Mouse (Mus musculus) embryonic fibroblast, embryonic 13.5 days (primary cell): Measurements from ENCODE around the gene Cep128. TPM values are rescaled to one million over a fixed set of nuclear protein-coding genes. Genes with fewer than 3 reads are reported as not detected.
"Not testable (repeated sequence)": the region's sequence is repeated elsewhere in the genome, so short reads cannot be mapped to it uniquely, and the experiment has no call there.

Experiments
- H3K27ac ChIP-seq: 2 replicates; pipeline ENCODE4 v1.5.1; 2012; ENCODE audit warnings: low read length, control low read depth, inconsistent platforms; ENCODE audit not compliant: insufficient read depth
- H3K4me1 ChIP-seq: 2 replicates; pipeline ENCODE4 v1.6.1; 2011; ENCODE audit warnings: low read length; ENCODE audit not compliant: control insufficient read depth, insufficient read depth
- H3K4me3 ChIP-seq: 2 replicates; pipeline ENCODE4 v1.5.1; 2011; ENCODE audit warnings: mild to moderate bottlenecking, control low read depth, low read length; ENCODE audit not compliant: insufficient read depth
- CTCF ChIP-seq: IDR thresholded peaks from 2 replicates; pipeline ENCODE4 v1.5.1; 2011; ENCODE audit warnings: mild to moderate bottlenecking, control low read depth, low read length, moderate library complexity, borderline replicate concordance; ENCODE audit not compliant: insufficient read depth
- POLR2A ChIP-seq: IDR thresholded peaks from 2 replicates; pipeline ENCODE4 v1.6.1; 2011; ENCODE audit warnings: low read depth, mild to moderate bottlenecking, control low read depth, low read length, moderate library complexity
- polyA plus RNA-seq: library from polyadenylated mRNA; stranded (reverse); fragments of >200 nt; gene quantifications from 2 replicates; pipeline ENCODE4 v1.2.4, GENCODE M21; 2011; ENCODE audit warnings: low read depth; ENCODE audit not compliant: missing spikeins, insufficient read length

Cep128 gene
- polyA plus RNA-seq, 1 experiment, result 9.9 TPM

DNA sequence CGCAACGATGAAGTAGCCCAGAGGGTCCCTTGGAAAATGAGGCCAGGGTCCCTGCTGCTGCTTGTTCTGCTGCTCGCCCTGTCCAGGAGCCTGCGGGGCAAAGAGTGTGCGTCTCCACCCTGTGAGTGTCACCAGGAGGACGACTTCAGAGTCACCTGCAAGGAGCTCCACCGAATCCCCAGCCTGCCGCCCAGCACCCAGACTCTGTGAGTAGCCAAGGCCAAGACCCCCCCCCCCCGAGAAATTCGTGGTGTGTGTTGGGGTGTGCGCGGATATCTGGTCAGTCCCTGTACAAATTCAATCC is 16.8 kb upstream of the Cep128 start:
- Histone ChIP-seq H3K4me1 (no peaks in the 10 kb centered on the region), H3K27ac (no peak overlapping the region), H3K4me3 (peak overlapping the region; percentile 43)
- no peak for TF ChIP-seq CTCF
- no peak for TF ChIP-seq POLR2A

DNA sequence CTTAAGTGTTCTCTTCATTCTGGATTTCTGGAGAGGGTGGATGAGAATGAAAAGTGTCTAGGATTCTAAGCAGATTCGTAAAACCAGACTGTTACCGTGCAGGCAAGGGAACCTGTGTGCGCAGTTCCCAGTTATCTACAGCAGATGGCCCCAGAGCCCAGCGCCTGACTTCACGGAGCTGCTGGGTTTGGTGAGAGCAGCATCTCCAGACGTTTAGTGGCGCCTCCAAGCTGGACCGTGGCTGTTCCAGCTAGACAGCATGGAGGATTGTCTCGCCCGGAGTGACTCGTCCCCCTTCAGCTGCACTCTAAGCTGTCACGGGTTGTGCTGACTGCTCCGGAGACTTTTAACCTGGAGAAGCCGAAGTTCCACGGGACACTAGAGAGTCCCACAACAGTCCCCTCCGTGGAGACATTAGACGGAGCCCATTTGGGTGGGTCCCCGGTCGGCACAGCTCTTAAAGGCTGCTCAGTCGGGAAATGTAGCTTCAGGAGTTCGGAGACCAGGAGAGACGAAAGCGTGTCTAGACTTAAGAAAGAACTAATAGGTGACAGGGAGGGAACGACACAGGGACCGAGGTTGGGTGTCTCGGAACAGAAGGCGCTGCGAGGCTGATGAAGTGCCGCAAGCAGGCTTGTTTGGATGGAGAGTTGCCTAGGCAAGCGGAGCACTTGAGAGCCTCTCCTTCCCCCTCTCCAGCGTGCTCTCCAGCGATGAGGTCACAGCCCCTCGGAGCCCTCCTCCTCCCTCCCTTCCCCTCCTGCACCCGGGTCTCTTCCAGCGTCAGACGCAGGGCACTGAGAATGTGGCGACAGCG is 16.2 kb upstream of the Cep128 start:
- H3K27ac ChIP-seq, result no peak overlapping the region
- peak; percentile 89 for TF ChIP-seq CTCF
- TF ChIP-seq POLR2A, result peak; percentile 29
- H3K4me3 ChIP-seq, result peak overlapping the region; percentile 43
- H3K4me1 ChIP-seq, result no peaks in the 10 kb centered on the region

DNA sequence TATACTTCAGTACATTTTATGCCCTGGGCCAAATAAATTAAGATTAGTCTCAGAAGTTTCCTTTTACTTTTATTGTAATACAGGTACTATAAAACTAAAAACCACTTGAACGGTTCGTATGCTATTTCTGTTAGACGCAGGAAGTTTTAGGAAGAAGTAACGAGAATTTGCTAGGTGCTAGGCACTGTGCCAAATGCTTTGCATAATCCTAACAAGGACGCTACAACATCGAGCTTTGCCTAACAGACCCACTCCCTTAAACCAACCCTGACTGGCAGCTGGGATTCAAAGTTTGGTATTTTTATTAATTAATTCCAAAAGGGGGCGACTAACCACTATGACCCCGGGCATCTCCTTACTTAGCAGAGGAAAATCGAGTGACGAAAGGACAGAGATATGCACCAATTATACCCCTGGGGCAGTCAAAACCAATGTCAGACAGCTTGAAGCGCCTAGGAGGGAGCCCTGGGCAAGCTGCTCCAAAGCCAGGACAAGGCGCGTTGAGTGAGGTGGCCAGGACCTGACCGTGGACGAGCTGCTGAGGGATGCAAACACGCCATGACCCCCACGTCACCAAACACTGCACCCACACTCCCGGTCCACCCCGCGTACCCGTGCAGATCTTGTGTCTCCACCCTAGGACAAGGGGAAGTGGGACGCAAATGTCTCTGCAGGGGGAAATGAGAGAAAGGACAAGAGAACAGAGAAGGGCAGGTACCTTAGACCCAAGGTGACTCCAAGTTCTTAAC is 519 bp downstream of the Cep128 start:
- TF ChIP-seq POLR2A, result no peak
- TF ChIP-seq CTCF, result no peak
- H3K27ac ChIP-seq, result no peak overlapping the region
- no peaks in the 10 kb centered on the region for H3K4me1 ChIP-seq
- peak overlapping the region; percentile 66 for H3K4me3 ChIP-seq

DNA sequence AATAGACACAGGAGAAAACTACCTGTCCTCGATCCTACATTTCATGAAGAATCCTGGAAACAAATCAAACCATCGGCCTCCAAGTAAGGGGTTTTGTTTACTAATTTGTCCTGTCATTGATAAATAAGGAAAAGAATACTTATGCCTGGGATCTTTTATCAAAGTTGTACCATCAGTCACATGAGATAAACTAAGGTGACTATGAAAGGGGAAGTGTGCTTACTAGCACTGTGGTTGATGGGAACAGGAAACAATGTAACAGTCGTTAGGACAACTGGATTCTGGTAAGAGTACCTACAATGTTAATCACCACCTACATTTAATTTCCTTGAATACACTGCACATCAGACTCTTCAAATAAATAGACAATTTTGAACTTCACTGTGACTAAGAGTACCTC is 15.0 kb downstream of the Cep128 start:
- no peaks in the 10 kb centered on the region for H3K4me1 ChIP-seq
- no peak for TF ChIP-seq CTCF
- TF ChIP-seq POLR2A, result no peak
- H3K4me3 ChIP-seq, result no peak overlapping the region
- no peak overlapping the region for H3K27ac ChIP-seq

DNA sequence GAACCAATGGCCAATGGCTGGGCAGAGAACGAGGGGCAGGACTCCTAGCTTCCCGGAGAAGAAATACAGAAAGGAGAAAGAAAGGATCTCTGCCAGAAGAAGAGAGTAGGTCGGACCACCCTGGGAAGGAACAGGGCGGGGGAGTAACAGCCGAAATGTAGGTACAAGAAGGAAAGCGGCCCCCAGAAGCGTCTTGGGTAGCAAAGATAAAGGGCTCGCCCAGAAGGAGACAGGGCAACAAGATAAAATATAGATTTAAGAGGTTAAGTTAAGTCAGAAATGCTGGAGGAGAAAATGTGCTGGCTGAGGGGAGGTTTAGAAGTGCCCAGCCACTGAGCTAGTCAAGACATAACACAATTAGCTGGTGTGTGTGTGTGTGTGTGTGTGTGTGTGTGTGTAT is 30.4 kb downstream of the Cep128 start:
- TF ChIP-seq POLR2A, result no peak
- no peak for TF ChIP-seq CTCF
- Histone ChIP-seq H3K4me3 (no peak overlapping the region), H3K4me1 (no peaks in the 10 kb centered on the region), H3K27ac (no peak overlapping the region)

DNA sequence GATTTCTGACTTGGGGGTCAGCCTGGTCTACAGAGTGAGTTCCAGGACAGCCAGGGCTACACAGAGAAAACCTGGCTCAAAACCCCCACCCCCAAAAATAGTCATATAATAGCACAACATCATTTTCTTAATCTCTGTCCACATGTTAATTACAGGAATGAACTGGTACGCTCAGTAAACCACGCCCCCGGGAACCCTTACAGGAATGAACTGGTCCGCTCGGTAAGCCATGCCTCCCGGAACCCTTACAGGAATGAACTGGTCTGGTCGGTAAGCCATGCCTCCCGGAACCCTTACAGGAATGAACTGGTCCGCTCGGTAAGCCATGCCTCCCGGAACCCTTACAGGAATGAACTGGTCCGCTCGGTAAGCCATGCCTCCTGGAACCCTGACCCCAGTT is 45.6 kb downstream of the Cep128 start:
- not testable (repeated sequence) for H3K4me3 ChIP-seq, H3K4me1 ChIP-seq, H3K27ac ChIP-seq

DNA sequence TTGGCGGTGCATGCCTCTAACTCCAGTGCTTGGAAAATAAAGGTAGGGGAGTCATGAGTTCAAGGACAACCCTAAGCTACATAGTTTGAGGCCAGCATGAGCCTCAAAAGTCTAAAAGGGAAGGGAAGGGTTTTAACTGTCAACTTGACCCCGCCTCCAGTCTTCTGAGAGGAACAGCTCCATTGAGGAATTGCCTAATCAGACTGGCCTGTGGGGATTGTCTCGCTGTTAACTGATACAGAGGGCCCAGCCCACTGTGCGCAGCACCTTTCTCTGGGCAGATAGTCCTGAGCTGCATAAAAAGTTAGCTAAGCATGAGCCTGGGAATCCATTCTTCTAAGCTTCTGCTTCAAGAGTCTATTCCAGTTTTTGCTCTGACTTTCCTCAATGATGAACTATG is 56.7 kb downstream of the Cep128 start:
- Histone ChIP-seq H3K4me3 (no peak overlapping the region), H3K4me1 (no peaks in the 10 kb centered on the region; the same call in 1 of the 2 replicates), H3K27ac (no peak overlapping the region)
- TF ChIP-seq POLR2A (no peak), CTCF (no peak)

DNA sequence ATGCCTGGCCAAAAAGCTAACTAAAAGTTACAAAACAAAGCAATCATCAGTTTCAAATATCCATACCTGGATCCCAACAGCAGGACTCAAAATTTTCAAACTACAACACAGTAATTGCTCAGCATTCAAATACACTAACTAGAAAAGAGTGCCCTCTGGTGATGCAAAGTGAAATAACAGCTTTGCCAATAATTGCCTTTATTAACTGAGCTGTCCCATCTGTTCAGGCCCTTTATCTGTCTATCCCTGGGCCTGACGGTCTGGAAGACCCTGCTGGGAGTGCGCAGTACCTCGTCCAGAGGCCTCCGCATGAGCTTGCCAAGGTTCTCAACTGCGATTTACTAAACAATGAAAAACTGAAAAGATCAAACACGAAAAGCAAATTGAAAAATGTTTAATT is 58.1 kb downstream of the Cep128 start:
- Histone ChIP-seq H3K27ac (no peak overlapping the region), H3K4me3 (no peak overlapping the region), H3K4me1 (no peaks in the 10 kb centered on the region; the same call in 1 of the 2 replicates)
- TF ChIP-seq CTCF (no peak), POLR2A (no peak)

DNA sequence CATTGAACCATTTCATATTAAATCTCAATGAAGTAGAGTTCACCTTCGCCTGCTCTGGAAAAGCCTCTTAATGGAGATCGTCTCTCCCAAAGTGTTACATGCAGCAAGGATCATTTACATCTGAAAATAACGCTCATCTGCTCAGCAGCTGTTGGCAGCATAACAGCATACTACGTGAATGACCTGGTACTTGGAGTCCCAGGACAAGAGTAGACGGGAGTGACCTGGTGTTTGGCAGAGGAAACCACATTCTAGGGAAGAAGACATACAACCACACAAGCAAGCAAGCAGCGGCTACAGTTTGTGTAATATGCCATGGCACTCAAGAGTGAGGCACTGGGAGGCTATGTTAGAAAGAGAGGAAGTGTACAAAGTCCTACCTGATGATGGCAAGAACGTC is 69.2 kb downstream of the Cep128 start:
- TF ChIP-seq CTCF (no peak), POLR2A (no peak)
- H3K27ac ChIP-seq, result no peak overlapping the region
- no peak overlapping the region for H3K4me3 ChIP-seq
- H3K4me1 ChIP-seq, result no peaks in the 10 kb centered on the region

DNA sequence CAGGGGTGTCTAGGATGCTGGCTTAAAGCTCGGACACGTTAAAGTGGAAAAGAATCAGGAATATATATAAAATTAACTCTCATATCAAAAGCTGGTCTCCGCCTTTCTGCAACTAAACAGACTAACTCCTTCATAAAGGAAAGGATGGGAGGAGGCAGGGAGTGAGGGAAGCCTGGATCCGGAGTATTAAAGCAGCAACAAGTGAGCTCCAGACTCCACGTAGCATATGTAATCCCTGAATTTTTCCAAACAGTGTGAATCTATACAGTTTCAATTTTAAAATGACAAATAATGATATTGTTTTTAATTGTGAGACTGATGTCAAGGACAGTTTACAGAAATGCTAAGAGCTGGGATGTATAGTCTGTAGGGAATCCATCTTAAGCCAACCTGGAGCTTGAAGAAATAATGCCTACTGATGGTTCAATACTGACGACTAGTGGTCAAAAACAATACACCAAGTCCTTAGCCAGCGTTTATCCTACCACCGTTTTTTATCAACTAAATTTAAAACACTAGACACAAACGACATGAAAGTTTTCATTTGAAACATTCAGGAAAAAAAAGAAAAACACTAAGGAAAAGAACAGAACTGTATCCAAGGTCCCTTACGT is 70.1 kb downstream of the Cep128 start:
- TF ChIP-seq POLR2A (no peak), CTCF (no peak)
- Histone ChIP-seq H3K4me3 (no peak overlapping the region), H3K27ac (no peak overlapping the region), H3K4me1 (no peaks in the 10 kb centered on the region)
